Mouse (Mus musculus) G1E (cell line): ENCODE measurements around the gene Tamm41.

Experiments
- CTCF ChIP-seq: IDR thresholded peaks from 2 replicates; pipeline ENCODE4 v1.5.1; 2012; ENCODE audit warnings: low read depth, low read length, inconsistent platforms, mixed read lengths
- GATA1 ChIP-seq: IDR thresholded peaks from 2 replicates; pipeline ENCODE4 v1.6.1; 2012; ENCODE audit warnings: borderline replicate concordance, low read length, inconsistent platforms, mixed read lengths

DNA sequence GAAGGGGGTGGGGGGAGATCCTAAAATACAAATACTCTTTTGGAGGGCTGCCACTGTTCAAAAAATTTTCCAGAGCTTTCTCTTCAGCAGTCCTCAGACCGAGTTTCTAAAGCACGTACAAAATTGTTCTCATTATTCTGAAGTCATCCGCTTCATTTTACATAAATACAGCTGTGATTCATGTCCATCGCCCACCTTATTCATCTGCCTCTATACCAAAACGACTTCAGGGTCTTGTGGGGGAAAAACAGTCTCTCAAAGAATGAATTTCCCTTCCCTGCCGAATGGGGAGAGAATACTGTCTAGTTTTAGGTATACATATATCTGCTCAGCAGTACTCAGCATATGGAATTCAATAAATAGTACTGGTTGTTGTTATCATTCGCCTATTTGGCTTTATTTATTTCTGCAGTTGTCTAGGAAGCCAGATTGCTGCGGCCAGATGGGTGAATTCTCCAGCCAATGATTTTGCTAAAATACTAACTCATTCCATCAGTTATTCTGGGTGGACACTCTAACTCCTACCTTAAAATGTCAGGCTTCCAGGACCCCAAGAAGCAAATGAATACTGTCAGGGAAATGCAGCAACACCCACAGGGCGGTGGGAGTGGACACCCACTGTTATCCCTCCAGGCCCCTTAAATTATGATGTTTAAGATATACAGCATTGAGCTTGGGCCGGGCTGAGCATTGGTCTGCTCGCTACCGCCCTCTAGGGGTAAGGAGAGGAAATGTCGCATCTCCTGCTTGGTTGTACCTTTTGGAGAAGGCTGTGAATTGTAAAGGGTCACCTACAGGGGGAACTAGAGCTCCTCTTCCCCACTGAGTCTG lies 27.9 kb upstream of the Tamm41 start:
- TF ChIP-seq CTCF (peak; percentile 98), GATA1 (no peak)
